Mouse (Mus musculus): ENCODE data around the gene Hbb-bh2.
"Not testable (repeated sequence)": the region's sequence is repeated elsewhere in the genome, so short reads cannot be mapped to it uniquely, and the experiment has no call there.

The Hbb-bh2 gene

DNA sequence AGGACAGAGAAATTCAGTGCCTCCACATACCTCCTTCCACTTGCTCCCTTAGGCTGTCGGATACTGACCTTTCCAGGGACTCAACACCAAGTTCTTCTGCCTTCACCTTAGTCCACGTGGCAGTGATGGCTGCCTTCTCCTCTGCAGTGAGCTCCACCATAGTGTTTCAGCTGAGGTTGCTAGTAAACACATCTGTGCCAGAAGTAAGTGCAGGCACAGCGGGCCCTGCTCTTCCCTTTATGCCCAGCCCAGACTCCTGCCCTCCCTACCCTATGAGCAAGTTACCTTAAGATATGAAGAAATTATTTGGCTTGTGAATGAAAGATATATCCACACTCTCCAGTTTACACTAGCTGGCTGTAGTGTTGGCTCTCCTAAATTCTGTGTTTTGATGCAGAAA is at the start of gene Hbb-bh2:
Gene Hbb-bh2 (minus strand): TSS at position 253 of the 400 bp plus-strand sequence.
- DNase-seq (ENCODE audit: low spot score in 2 of 2), result no peak

GRCm38 (mm10) chr7:103886152-103886551 is 45.8 kb upstream of the Hbb-bh2 start, which contains the start of gene Olfr66:
Gene Olfr66, minus strand, starts transcription at chr7:103886252.
- no peak for DNase-seq (ENCODE audit: low spot score in 2 of 2)

DNA sequence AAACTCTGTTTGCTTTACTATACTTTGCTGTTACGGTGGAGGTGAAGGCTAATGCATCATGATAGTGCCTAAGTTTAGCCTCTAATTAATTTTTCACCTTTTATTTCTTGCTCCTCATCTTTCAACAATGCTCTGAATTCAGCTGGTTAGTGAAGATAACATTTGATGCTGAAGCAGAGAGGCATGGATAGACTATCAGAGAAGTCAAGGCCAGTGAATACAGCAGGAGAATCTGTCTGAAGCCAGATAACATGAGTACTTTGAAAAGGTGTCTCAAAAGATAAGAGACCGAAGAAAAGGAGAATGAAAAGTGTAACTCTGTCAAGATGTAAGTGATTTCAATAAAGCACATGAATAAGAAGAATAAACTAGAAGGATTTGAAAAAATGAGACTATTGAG is 36.8 kb upstream of the Hbb-bh2 start:
- no peak for DNase-seq (ENCODE audit: low spot score in 2 of 2)

- no peak for DNase-seq (ENCODE audit: low spot score in 2 of 2)
Observed at GRCm38 (mm10) chr7:103874451-103874850, 34.1 kb upstream of the Hbb-bh2 start.

DNA sequence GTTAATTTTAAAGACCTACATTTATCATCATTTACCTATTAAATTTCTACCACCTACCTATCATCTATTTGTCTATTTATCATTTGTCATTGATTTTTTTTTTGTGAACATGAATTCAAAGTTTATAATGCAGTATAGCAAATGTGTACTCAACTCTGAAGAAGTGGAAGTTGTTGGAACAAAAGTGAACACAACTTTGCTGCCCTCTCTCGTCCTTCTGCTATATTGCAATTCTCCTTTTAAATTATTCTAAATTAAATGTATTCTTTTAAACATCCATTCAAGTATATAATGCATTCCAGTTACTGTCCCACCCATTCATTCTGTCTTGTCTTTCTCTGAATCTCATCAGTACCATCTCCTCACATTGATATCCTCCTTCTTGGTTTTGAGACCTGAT is 32.7 kb upstream of the Hbb-bh2 start:
- no peak for DNase-seq (ENCODE audit: low spot score in 2 of 2)

DNA sequence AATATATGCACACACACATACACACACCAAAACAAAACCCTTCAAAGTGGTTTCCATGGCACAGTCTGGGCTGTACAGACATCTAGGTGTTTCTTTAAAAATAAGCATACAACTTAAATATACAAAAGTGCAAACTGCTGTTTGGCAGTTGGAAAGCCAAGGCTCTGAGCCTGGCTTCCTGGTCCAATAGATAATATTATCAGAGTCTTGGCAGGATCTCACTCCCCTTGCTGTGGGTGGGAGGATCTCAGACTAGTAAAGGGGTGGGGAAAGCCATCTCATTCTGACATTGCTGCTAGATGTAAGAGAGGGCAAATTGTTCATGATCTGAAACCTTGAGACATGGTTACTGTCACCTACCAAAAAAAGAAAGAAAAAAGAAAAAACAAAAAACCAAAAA is 30.3 kb upstream of the Hbb-bh2 start:
- no peak for DNase-seq (ENCODE audit: low spot score in 2 of 2)

DNA sequence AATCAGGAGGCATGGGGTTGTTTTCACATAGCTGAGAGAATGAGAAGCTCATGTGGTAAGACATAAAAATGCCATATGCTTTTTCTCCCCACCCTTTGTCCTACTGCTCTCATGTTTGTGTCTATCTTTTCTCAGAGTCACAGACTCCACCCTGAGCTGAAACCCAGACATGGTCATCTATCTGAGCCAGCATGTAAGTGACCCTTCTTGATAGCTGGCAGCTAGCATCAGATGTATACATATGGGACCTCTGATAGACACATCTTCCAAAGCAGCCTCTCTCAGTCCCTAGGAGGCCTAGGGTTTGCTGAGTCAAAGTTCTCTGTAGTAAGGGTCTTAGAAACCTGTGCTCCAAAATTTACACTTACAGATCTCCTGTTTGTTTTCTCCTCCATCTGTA is 25.4 kb upstream of the Hbb-bh2 start:
- DNase-seq (ENCODE audit: low spot score in 2 of 2), result no peak

- DNase-seq (ENCODE audit: low spot score in 2 of 2), result no peak
Observed at GRCm38 (mm10) chr7:103861531-103861930, 21.2 kb upstream of the Hbb-bh2 start.

GRCm38 (mm10) chr7:103860855-103861254 is 20.5 kb upstream of the Hbb-bh2 start:
- no peak for DNase-seq (ENCODE audit: low spot score in 2 of 2)

DNA sequence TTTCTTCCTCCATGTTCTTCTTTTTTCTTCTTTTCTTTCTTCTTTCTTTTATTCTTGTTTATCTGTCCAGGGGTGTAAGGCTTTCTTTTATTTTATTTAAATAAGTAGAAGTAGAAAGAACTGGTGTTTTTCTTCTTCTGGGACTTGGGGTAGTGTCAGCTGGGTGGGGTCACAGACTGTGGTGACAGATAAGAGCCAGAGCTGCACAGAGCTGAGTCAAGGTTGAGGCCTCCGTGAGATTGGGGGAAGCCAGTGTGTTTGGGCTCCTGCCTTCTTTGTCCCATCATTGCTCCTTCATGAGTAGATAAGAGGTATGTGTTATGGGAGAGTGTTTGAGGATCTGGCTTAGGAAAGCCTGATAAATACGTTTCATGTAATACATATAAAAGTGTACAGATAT is 18.8 kb upstream of the Hbb-bh2 start:
- DNase-seq (ENCODE audit: low spot score in 2 of 2), result no peak

GRCm38 (mm10) chr7:103854669-103855068 is 14.3 kb upstream of the Hbb-bh2 start:
- no peak for DNase-seq (ENCODE audit: low spot score in 2 of 2)

DNA sequence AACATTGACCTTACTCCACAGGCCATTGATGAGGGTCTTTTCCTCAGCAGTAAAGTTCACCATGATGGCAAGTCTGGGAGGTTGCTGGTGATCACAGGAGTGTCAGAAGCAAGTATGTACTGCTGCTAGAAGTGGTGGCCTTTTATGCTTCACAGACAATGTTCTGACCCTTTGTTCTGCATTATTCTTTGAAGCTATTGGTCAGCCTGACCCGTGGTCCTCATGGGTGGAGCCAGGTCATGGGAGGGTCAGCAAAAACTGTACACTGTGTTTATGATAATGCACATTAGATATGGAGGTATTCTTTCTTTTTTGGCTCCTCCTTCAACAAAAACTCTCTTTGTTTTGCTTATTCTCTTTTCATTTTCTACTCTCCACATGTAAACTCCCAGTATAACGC is 12.8 kb upstream of the Hbb-bh2 start, which contains the start of gene Hbb-y:
Gene Hbb-y (minus strand): TSS at position 127 of the 400 bp plus-strand sequence.
- DNase-seq (ENCODE audit: low spot score in 2 of 2), result no peak

- DNase-seq (ENCODE audit: low spot score in 2 of 2), result no peak
Observed at GRCm38 (mm10) chr7:103844525-103845325, 4.4 kb upstream of the Hbb-bh2 start.

GRCm38 (mm10) chr7:103843034-103843433 is 2.7 kb upstream of the Hbb-bh2 start, which contains the start of gene Hbb-bh1:
Gene Hbb-bh1, minus strand, starts transcription at chr7:103843164.
- no peak for DNase-seq (ENCODE audit: low spot score in 2 of 2)

GRCm38 (mm10) chr7:103827808-103828207 is 12.5 kb downstream of the Hbb-bh2 start, which contains the start of gene Hbb-bs:
Gene Hbb-bs, minus strand, starts transcription at chr7:103828096.
- DNase-seq (ENCODE audit: low spot score in 2 of 2), result no peak

GRCm38 (mm10) chr7:103827139-103827538 is 13.2 kb downstream of the Hbb-bh2 start:
- not testable (repeated sequence) for DNase-seq (ENCODE audit: low spot score in 2 of 2)

DNA sequence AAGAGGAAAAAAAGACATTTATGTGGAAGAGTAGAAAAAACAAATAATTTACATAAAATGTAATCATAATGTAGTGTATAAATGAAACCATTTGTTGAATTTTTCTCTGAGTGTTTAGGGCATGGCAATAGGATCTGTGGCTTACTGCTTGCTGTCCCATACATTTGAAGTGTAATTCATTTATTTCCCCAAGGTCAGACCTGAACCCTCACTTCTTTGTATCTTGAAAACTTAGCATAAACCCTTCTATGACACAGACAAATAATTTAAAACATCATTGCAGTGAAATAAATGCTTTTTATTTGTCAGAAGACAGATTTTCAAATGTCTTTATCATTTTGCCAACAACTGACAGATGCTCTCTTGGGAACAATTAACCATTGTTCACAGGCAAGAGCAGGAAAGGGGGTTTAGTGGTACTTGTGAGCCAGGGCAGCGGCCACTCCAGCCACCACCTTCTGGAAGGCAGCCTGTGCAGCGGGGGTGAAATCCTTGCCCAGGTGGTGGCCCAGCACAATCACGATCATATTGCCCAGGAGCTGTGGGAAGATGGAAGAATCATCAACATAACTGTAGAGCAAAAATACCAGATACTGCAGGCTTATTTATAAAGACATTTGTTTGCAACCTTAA is 13.9 kb downstream of the Hbb-bh2 start:
- no peak for DNase-seq (ENCODE audit: low spot score in 2 of 2)

DNA sequence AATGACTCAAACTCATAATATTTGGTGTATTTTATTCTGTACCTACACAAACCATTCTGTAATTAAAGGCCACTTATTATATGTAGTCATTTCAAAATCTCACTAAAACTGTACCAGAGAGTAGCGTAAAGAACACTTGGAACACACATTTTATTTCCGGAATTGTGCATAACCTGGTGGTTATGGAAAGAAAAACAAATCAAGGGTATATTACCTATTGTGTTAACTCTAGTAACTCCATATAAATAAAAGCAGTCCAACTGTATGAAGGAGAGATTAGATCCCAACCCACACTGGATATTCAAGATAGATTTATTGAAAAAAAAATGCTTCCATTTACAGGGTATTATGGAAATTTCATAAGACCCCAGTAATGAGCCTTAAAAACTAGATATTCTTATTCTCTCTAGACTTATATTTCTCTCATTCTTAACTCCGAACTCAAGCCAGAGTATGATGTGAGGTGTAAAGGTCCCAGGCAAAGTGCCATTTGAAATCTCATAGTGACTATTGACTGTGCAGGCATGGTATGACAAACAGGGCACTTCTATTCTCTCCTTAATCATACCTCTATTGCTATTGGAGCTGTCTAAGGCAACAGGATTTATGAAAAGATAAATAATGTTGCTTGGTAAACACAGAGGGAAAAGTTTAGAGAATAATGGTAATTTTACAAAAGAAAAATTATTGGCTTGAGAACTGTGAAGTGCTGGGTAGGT is 14.6 kb downstream of the Hbb-bh2 start:
- DNase-seq (ENCODE audit: low spot score in 2 of 2), result no peak

GRCm38 (mm10) chr7:103824597-103824996 is 15.7 kb downstream of the Hbb-bh2 start:
- no peak for DNase-seq (ENCODE audit: low spot score in 2 of 2)

DNA sequence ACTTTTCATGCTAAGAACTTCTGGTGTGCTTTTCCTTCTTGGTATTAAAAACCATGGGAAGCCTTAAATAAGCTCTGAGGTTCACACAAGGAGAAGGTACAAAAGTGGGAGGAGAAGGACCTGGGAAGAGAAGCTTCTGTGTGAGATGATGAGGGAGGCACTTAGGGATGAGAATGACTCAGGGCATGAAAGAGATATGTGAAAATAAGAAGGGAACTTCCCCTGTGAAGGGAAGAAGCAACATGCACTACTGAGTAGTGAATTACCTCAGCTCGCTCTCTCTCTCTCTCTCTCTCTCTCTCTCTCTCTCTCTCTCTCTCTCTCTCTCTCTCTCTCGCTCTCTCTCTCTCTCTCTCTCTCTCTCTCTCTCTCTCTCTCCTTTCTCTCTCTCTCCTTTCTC is 25.2 kb downstream of the Hbb-bh2 start:
- DNase-seq (ENCODE audit: low spot score in 2 of 2), result not testable (repeated sequence)

DNA sequence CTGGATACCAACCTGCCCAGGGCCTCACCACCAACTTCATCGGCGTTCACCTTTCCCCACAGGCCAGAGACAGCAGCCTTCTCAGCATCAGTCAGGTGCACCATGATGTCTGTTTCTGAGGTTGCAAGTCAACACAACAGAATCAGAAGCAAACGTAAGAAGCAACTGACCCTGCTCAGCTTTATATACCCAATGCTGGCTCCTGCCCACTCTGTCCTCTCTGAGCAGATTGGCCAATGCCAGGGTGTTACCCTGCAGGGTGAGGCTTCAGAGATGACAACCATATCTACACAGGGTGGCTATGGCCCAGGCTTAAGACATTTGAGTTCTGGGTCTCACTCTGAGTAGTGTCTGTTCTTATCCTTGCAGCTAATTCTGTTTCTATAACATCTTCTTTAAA is 26.6 kb downstream of the Hbb-bh2 start, which contains the start of gene Hbb-bt:
Gene Hbb-bt (minus strand): TSS at position 231 of the 400 bp plus-strand sequence.
- no peak for DNase-seq (ENCODE audit: low spot score in 2 of 2)

DNA sequence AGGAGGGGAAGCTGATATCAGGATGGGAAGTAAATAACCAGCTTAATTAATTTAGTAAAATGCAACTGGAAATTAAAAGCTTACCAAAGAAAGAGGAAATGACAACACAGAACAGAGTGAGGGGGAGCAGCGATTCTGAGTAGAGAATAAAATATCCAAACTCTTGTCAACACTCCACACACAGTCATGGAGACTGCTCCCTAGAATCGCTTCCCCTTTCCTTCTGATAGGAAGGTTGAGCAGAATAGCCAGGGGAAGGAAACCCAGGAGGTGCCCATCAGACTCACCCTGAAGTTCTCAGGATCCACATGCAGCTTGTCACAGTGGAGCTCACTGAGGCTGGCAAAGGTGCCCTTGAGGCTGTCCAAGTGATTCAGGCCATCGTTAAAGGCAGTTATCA is 27.2 kb downstream of the Hbb-bh2 start:
- DNase-seq (ENCODE audit: low spot score in 2 of 2), result not testable (repeated sequence)

All from frontal cortex, postnatal 25 days (tissue).